Mouse (Mus musculus) heart, embryonic 16.5 days (tissue): ENCODE results near the gene Slc30a3. TPM values are rescaled to one million over a fixed set of nuclear protein-coding genes. Genes with fewer than 3 reads are reported as not detected.

ENCODE experiments used
- ATAC-seq: fragments of 200-750 bp; cut with Nextera tagmentation; replicated peaks from 2 replicates; pipeline ENCODE4 v1.8.0; 2017; ENCODE audit warnings: moderate number of reproducible peaks; ENCODE audit not compliant: insufficient read depth, low FRiP score; ENCODE audit errors: extremely low read depth
- H3K27ac ChIP-seq: fragments of 300-500 bp; sonication (generic); 2 replicates; pipeline ENCODE4 v1.5.1; 2014; ENCODE audit warnings: mild to moderate bottlenecking, low read length, control low read depth, moderate library complexity
- H3K27me3 ChIP-seq: fragments of 300-500 bp; sonication (generic); 2 replicates; pipeline ENCODE4 v1.6.1; 2014; ENCODE audit warnings: low read length, mixed read lengths; ENCODE audit not compliant: control insufficient read depth, insufficient read depth
- H3K36me3 ChIP-seq: fragments of 300-500 bp; sonication (generic); 2 replicates; pipeline ENCODE4 v1.6.1; 2014; ENCODE audit not compliant: control insufficient read depth, insufficient read depth
- H3K4me1 ChIP-seq: fragments of 300-500 bp; sonication (generic); 2 replicates; pipeline ENCODE4 v1.6.1; 2014; ENCODE audit warnings: low read length, mixed read lengths; ENCODE audit not compliant: control insufficient read depth, insufficient read depth
- H3K4me2 ChIP-seq: fragments of 300-500 bp; sonication (generic); 2 replicates; pipeline ENCODE4 v1.6.1; 2014; ENCODE audit warnings: low read depth, mild to moderate bottlenecking, control low read depth, low read length
- H3K4me3 ChIP-seq: fragments of 300-500 bp; sonication (generic); 2 replicates; pipeline ENCODE4 v1.5.1; 2014; ENCODE audit warnings: mild to moderate bottlenecking, control low read depth, low read length
- H3K9ac ChIP-seq: fragments of 300-500 bp; sonication (generic); 2 replicates; pipeline ENCODE4 v1.6.1; 2014; ENCODE audit warnings: low read length, control low read depth
- H3K9me3 ChIP-seq: fragments of 300-500 bp; sonication (generic); replicated peaks from 2 replicates; pipeline ENCODE4 v1.6.1; 2016; ENCODE audit warnings: low read length; ENCODE audit not compliant: control insufficient read depth
- whole genome bisulfite sequencing: fragments of 180-500 bp; shearing (Covaris S2); extraction: QIAGEN DNeasy Blood & Tissue Kit; methylation state at CpG from one replicate; pipeline ENCODE4 v1.1.7; 2014; 5-methylcytosine and 5-hydroxymethylcytosine counted together
- polyA plus RNA-seq: library from polyadenylated mRNA; unstranded; fragments of >200 nt; fragmentation: Nextera tagmentation; extraction: Ambion mirVana; gene quantifications from 2 replicates; pipeline ENCODE4 v1.2.1, GENCODE M21; 2015

Gene Slc30a3
- polyA plus RNA-seq, 1 experiment from 2014 or later, result 0.35 TPM

GRCm38 (mm10) chr5:31083949-31084348, 24.1 kb downstream of the Slc30a3 start:
- no peak overlapping the region for H3K4me3 ChIP-seq

DNA sequence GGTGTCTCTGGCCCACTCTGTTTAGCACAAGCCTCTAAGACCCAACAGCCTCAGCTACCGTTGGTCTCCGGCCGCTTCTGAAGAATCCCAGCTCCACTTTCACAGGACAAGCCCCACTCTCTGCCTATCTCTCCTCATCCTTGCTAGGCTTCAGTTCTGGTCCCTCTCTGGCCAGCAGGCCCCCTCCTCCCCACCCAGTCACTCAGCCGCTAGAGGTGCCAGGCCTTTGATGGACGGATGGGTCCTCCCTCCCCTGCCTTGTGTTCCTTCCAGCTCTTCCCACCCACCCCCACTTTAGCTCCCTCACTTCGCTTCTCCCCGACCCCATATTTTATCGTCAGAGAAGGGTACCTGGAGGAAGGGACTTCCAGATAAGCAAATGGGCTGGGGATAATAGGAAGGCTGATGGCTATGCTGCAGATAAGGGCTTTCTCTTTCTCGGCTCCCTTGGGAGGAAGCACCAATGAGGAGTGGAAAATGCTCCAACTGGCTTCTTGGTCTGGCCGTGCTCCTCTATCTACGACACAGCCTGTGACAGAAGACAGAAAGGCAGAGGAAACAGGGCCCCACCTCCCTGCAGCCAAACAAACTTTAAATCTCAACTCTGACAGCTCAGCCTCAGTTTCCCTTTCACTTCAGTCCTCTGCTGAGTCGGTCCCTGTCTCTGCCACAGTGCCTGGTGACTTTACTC, 25.0 kb downstream of the Slc30a3 start:
- Histone ChIP-seq H3K4me3 (no peak overlapping the region), H3K4me1 (peaks cover 25% of the 10 kb centered on the region), H3K27ac (no peak overlapping the region), H3K4me2 (peak overlapping the region; percentile 39), H3K36me3 (peaks cover 6% of the 10 kb centered on the region; the same call in 1 of the 2 replicates), H3K9me3 (no peaks in the 10 kb centered on the region), H3K9ac (no peak overlapping the region), H3K27me3 (peaks cover 4% of the 10 kb centered on the region)
- peak; percentile 14; the same call in 1 of the 2 replicates for ATAC-seq
- 10% methylated on average over 12 of the region's 12 CpGs for WGBS

More at GRCm38 (mm10) chr5:31083949-31084348, 24.1 kb downstream of the Slc30a3 start:
- peak overlapping the region; percentile 43 for H3K4me2 ChIP-seq
- WGBS, result 8% methylated on average over 8 of the region's 8 CpGs
- no peak overlapping the region for H3K9ac ChIP-seq
- H3K9me3 ChIP-seq, result no peaks in the 10 kb centered on the region
- peaks cover under 1% of the 10 kb centered on the region; the same call in 1 of the 2 replicates for H3K36me3 ChIP-seq
- peaks cover 13% of the 10 kb centered on the region for H3K27me3 ChIP-seq
- peak; percentile 21; the same call in 1 of the 2 replicates for ATAC-seq
- peaks cover 25% of the 10 kb centered on the region for H3K4me1 ChIP-seq
- 0 out of 2 replicates have a peak overlapping the region, but pooled peaks have one; percentile 25 for H3K27ac ChIP-seq

DNA sequence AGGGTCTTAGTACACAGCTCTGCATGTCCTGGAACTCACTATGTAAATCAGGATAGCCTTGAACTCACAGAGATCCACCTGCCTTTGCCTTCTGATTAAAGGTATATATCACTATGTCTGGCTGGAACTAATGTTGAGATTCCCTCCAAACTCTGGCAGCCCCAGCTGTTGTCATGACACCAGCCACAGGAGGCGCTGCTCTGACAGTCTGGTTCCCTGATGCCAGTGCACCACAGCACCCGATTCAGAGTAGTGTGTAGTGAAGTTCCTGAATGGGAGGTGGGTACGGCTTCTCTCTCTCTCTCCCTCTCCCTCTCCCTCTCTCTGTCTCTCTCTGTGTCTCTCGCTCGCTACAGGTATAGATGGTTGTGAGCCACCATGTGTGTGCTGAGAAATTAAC, 25.7 kb downstream of the Slc30a3 start:
- H3K27ac ChIP-seq, result no peak overlapping the region
- H3K9me3 ChIP-seq, result no peaks in the 10 kb centered on the region
- peaks cover 10% of the 10 kb centered on the region; the same call in 1 of the 2 replicates for H3K36me3 ChIP-seq
- peak overlapping the region; percentile 39 for H3K4me2 ChIP-seq
- H3K9ac ChIP-seq, result no peak overlapping the region
- H3K27me3 ChIP-seq, result no peaks in the 10 kb centered on the region
- no peak for ATAC-seq
- H3K4me1 ChIP-seq, result peaks cover 25% of the 10 kb centered on the region
- WGBS, result 14% methylated on average over 5 of the region's 5 CpGs
- peak overlapping the region; percentile 12; the same call in 1 of the 2 replicates for H3K4me3 ChIP-seq

GRCm38 (mm10) chr5:31081386-31081785, 26.7 kb downstream of the Slc30a3 start:
- H3K27me3 ChIP-seq, result no peaks in the 10 kb centered on the region
- WGBS, result 82% methylated on average over 3 of the region's 3 CpGs
- H3K9ac ChIP-seq, result no peak overlapping the region
- H3K27ac ChIP-seq, result no peak overlapping the region
- no peak overlapping the region for H3K4me2 ChIP-seq
- ATAC-seq, result no peak
- peaks cover 13% of the 10 kb centered on the region; the same call in 1 of the 2 replicates for H3K36me3 ChIP-seq
- no peaks in the 10 kb centered on the region for H3K9me3 ChIP-seq
- no peak overlapping the region for H3K4me3 ChIP-seq
- peaks cover 23% of the 10 kb centered on the region for H3K4me1 ChIP-seq

DNA sequence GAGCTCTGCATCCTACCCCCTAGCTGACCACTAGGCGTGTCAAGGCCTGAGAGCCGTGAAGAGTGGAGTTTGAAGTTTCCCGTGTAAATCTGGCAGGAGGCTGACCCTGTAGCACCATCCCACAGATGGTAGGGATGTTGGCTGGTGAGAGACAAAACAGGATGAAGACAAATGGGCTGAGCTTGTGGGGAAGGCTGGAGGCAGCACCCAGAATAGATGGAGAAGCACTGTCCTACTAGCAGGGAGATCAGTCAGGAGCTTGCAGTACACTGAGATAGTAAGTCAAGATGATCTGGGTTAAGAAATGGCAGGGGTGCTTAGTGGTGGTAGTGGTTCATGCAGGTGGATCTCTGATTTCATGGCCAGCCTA, 27.3 kb downstream of the Slc30a3 start:
- WGBS, result 67% methylated on average over 3 of the region's 3 CpGs
- no peak for ATAC-seq
- H3K9ac ChIP-seq, result no peak overlapping the region
- no peak overlapping the region for H3K4me3 ChIP-seq
- no peaks in the 10 kb centered on the region for H3K9me3 ChIP-seq
- no peak overlapping the region for H3K27ac ChIP-seq
- no peak overlapping the region for H3K4me2 ChIP-seq
- peaks cover 16% of the 10 kb centered on the region; the same call in 1 of the 2 replicates for H3K36me3 ChIP-seq
- H3K27me3 ChIP-seq, result no peaks in the 10 kb centered on the region
- H3K4me1 ChIP-seq, result peaks cover 23% of the 10 kb centered on the region

DNA sequence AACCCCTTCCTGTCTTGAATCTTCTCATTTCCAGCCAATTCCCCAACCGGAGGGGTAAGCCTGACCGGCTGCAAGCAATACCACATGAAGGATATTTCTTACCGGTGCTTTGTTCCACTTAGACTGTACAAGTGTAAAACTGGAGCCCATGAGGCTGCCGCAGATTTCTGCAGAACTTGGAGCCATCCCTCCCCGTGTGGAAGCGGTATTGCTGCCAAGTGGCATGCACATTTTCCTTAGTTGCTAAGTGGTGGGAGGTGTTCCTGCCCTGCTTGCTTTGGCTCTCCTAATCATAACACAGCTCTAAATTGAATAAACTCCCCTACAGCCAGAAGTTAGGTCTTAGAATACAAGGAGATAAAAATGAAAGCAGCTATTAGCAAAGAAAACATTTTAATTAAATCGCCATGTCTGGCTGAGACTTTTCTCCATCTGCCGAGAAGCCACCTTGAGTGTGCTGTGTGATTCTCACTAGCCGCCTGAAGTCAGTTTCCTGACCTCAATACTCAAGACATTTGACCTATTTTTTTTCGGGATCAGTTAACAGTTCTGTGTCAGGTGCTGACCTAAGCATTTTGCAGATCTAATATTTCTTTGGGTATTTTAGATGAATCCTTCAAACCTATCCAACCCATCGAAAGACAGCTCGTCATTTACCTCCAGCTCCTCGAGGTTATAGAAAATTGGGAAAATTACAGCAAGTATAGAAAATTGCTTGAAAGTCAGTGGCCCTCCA, 27.8 kb downstream of the Slc30a3 start:
- Histone ChIP-seq H3K27me3 (no peaks in the 10 kb centered on the region), H3K4me3 (no peak overlapping the region), H3K9me3 (no peaks in the 10 kb centered on the region), H3K9ac (no peak overlapping the region), H3K27ac (no peak overlapping the region), H3K4me1 (peaks cover 23% of the 10 kb centered on the region), H3K4me2 (no peak overlapping the region), H3K36me3 (peaks cover 21% of the 10 kb centered on the region)
- 63% methylated on average over 13 of the region's 13 CpGs for WGBS
- ATAC-seq, result 0 out of 2 replicates have a peak, but pooled peaks have one; percentile 10

DNA sequence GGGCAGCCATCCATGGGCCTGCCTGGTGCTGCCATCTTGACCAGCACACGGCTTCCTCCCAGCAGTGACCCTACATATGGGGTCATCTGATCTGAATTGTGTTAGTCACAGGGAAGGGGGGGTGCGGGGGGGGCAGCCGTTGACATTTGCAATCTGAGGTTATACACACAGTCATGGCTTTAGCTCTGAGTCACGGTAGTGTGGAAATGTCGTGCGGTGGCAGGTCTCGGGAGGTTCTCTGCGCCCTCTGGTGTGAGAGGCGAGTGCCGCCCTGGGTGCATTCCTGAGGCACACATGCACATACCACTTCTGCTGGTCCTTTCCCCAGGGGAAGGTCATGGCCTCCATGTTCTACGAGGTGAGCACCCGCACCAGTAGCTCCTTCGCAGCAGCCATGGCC, 31.7 kb downstream of the Slc30a3 start:
- H3K36me3 ChIP-seq, result peaks cover 53% of the 10 kb centered on the region

DNA sequence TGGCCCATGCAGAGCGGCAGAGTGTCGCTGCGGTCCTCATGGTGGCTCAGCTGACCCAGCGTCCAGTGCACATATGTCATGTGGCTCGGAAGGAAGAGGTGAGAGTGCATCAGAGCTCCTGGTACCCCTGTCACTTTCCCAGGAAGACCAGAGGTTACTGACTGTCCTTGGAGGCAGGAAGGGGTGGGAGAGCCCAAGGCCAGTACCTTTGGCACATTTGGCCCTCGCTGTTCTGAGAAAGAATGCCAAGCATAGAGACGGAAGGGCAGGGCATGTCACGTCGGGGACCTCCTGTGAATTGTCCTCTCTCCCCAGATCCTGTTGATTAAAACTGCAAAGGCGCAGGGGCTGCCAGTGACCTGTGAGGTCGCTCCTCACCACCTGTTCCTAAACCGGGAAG, 34.9 kb downstream of the Slc30a3 start:
- Histone ChIP-seq H3K9ac (no peak overlapping the region), H3K27me3 (no peaks in the 10 kb centered on the region), H3K4me3 (no peak overlapping the region), H3K27ac (no peak overlapping the region), H3K4me2 (no peak overlapping the region), H3K9me3 (no peaks in the 10 kb centered on the region), H3K4me1 (no peaks in the 10 kb centered on the region), H3K36me3 (peaks cover 70% of the 10 kb centered on the region)
- 89% methylated on average over 12 of the region's 12 CpGs for WGBS
- no peak for ATAC-seq

More for the DNA sequence above, 31.7 kb downstream of the Slc30a3 start:
- H3K9me3 ChIP-seq, result no peaks in the 10 kb centered on the region
- H3K4me1 ChIP-seq, result peaks cover 6% of the 10 kb centered on the region; the same call in 1 of the 2 replicates
- H3K4me2 ChIP-seq, result no peak overlapping the region
- no peak for ATAC-seq
- WGBS, result 80% methylated on average over 13 of the region's 13 CpGs
- no peak overlapping the region for H3K27ac ChIP-seq
- no peak overlapping the region for H3K4me3 ChIP-seq
- H3K9ac ChIP-seq, result no peak overlapping the region
- no peaks in the 10 kb centered on the region for H3K27me3 ChIP-seq

DNA sequence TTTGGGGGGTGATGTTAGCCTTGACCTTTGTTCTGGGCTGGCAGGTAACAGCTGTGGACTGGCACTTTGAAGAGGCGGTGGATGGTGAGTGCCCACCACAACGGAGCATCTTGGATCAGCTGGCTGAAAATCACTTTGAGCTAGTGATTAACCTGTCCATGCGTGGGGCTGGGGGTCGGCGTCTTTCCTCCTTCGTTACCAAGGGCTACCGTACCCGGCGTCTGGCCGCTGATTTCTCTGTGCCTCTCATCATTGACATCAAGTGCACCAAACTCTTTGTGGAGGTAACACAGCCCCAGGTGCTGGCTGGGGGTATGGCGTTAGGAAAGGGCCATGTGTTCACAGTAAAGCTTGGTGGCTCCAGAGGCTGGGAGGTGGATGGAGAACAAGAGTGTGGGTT, 36.2 kb downstream of the Slc30a3 start:
- WGBS, result 91% methylated on average over 11 of the region's 11 CpGs
- no peak overlapping the region for H3K4me3 ChIP-seq
- peaks cover 76% of the 10 kb centered on the region for H3K36me3 ChIP-seq
- H3K27me3 ChIP-seq, result no peaks in the 10 kb centered on the region
- H3K4me2 ChIP-seq, result no peak overlapping the region
- H3K4me1 ChIP-seq, result no peaks in the 10 kb centered on the region
- no peaks in the 10 kb centered on the region for H3K9me3 ChIP-seq
- H3K9ac ChIP-seq, result no peak overlapping the region
- ATAC-seq, result no peak
- no peak overlapping the region for H3K27ac ChIP-seq
